Mouse (Mus musculus): ENCODE results near the gene Gm21858. TPM values are rescaled to one million over a fixed set of nuclear protein-coding genes. Genes with fewer than 3 reads are reported as not detected.
"Not testable (repeated sequence)": the region's sequence is repeated elsewhere in the genome, so short reads cannot be mapped to it uniquely, and the experiment has no call there.

Gm21858 gene
- not detected for total RNA-seq (2021)

DNA sequence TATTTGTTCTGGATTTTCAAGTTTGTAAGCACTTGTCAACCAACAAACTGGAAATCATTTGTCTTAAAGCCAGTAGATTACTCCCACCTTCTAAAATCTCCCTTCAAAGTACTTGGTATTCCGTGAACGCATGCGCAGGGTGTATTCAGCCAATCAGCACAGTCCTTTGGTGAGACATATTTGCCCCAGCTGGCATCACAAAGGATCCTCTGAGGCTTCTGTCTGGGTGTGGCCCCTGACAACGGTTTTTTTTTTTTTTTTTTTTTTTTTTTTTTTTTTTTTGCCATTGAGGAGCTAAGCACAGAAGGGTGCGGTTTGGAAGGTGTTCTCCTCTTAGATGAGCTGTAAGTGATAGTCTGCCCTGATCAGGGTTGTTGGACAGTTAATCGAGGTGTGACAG is at the start of gene Gm21858:
Gene Gm21858 (plus strand): TSS at position 301 of the 400 bp plus-strand sequence.
- intact Hi-C loops (cut with DNase I); DNase-seq: not testable (repeated sequence)
